Mouse (Mus musculus) c-Kit-positive CD71-positive TER-119-negative erythroid progenitor cells, embryonic 14.5 days (primary cell): ENCODE data around the gene Ramp3.
"Not testable (repeated sequence)": the region's sequence is repeated elsewhere in the genome, so short reads cannot be mapped to it uniquely, and the experiment has no call there.

Experiments
- DNase-seq: peaks from one replicate; pipeline ENCODE4 v3.0.0-alpha.2; 2013; ENCODE audit warnings: low read depth

The Ramp3 gene

DNA sequence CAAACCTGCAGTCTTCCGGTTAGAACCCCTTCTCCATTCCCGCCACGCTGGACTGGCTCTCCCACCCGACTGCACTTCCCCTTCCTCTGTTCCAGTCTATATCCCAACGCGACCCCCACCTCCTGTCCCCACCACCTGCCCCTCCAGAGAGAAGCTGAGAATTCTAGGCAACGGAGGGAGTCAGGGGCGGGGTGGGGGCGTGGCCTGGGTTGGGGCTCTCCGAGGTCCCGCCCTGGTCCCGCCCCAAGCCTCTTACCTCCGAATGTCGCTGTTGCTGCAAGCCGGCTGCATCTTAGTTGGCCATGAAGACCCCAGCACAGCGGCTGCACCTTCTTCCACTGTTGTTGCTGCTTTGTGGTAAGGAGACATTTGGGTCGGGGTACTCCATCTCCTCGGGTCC is at the start of gene Ramp3:
TSS of gene Ramp3 (plus strand) at position 251 of the 400 bp plus-strand sequence.
- DNase-seq, result peak; percentile 25

DNA sequence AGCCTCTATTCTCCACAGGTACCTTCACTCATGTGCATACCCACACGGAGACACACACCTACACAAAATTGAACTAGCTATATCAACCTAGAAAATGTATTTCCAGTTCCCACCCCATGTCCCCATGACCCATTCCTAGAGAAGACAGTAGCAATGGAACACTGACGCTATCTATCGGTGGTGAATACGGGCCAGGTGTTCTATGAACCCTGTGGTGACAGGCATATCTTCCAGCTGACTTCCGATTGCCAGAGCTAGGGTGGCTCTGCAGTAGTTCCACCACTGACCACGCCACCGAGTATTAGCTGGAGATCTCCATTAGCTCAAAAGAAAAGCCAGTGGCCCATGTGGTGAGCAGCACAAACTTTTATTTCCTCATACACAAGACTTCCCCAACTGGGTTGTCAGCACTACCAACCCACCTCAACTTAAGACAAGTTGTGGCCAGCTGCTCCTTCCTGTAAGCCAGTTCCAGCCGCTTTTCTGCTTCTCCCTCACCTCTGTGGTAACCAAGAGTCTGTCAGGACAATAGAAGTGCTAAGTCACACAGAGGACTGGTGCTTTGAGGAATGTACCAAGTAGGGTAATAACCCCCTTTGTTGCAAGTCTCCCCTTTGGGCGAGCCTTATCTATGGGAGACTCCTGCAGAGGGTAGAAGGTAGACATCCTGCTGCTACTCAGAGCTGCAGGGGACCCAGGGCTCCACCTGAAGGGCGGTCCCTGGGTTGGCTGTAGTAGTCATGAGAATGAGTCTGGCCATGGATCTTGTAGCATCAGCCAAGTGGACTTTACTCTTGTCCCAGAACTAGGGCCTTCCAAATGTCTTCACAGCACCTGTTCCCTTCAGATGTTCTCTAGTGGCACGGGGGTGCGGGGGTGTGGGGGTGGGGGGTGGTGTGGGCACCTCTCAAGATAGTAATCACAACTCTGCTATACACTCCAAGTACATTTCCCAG is 42.8 kb upstream of the Ramp3 start:
- no peak for DNase-seq

DNA sequence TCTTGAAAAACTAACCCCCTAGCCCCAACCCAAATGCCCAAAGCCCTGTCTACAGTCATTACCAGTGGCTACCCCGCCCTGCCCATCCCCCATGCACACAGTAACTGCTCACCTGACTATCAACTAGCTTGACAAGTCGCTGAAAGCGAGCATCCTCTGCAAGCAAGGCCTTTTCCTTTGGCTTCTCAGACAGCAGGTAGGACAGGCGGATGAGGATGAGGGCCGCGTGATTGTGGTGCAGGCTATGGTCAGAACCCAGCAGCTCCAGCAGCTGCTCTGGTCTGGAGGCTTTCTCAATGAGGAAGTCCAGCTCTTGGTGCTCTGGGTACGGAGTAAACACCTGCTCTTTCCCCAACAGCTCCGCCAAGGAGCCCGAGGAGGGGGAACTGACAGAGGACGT is 34.6 kb upstream of the Ramp3 start:
- no peak for DNase-seq

DNA sequence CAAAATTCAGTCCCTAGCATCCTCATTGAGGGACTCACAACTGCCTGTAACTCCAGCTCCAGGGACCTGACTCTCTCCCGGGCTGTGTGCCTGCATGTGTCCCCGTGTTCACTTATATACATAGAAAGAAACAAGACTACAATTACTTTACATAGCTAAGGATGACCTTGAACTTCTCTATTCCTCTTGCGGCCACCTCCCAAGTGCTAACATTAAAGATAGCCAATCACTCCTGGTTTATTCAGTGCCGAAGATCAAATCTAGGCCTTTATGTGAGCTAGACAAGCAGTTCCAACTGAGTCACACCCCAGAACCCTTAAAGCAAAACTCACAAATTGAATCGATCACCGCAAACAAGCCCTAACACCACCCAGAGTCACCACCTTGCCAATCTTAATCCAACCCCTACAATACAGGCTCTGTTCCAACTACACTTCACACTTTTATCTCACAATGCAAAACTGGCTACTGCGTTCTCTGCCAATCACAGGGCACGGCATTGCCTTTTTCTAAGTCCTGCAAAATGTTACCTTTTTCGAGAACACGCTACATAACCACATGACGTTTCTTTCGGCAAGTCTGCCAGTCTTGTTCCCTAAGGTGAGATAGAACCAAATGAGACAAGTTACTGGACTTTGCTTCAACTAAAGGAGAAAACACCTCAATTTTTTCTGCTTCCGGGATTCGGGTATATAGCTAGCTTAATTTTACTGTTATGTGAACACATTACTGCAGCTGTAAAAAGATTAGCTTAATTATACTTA is 33.5 kb upstream of the Ramp3 start:
- DNase-seq, result no peak

DNA sequence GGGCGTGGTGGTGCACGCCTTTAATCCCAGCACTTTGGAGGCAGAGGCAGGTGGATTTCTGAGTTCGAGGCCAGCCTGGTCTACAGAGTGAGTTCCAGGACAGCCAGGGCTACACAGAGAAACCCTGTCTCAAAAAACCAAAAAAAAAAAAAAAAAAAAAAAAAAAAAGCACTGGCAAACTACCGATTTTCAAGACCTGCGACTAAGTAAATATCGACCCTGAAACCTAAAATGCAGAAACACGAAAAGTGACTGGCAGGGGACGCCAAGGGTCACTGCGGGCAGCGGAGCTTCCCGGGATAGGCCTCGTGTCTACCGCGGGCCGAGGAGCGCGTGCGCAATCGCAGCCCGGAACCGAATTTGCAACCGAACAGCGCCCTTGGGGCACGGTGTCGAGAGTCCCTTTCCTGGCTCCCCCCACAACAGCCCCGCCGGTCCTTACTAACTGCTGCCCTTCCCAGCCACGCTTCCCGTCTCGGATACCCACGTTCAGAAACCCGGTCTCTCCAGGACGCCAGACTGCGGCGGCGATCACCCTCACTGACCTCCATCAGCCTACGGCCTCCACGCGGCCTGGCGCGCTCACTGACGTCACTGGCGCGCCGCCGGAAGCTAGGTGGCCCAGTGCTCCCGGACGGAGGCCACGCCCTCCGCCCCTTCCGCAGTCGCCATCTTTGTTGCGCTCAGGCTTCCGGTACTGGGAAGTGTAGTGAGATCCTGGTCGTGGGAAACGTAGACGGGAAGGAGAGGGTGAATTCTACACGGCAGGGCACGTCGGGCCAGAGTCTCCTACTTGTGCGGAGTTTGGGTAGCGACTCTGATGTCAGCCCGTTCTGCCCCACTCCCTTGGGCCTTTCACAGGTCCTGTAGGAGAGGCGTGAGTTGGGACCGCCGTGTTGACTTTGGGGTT is 32.6 kb upstream of the Ramp3 start, which contains the start of gene Tbrg4:
TSS of gene Tbrg4 (minus strand) at position 590 of the 910 bp plus-strand sequence.
- DNase-seq, result peak; percentile 92

DNA sequence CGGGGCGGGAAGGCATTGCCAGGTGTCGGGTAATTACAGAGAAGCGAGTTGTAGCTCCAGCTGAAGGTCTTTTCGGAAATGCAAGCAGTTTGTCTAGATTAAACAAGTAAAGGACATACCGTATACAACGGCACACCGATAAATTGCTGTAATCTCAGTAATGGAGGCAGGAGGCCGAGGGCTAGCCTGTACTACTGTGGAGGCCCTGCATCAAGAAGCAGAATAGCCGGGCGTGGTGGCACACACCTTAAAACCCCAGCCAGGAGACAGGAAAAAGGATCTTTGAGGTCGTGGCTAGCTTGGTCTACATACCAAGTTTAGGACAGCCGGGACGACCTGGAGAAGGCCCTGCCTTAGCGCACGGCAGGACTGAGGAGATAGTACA is 31.9 kb upstream of the Ramp3 start:
- DNase-seq, result peak; percentile 40

DNA sequence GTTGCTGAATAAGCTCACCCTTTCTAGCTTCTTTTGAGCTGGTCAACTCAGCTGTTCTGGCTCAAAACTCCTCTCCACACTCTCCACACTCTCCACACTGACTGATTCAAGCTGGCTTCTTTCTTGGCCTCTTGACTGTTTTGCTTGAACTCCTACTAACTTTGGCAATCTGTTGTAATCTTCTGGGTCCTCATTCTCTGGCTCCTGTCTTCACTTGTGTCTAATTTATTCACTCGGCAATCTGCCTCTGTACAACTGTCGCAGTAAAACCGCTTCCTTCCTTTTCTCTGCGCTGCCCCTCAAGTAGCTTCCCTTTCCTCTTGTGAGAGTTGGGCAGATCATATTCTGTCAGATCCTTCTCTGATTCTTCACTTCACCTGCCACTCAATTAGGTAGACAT is 30.6 kb upstream of the Ramp3 start:
- no peak for DNase-seq

DNA sequence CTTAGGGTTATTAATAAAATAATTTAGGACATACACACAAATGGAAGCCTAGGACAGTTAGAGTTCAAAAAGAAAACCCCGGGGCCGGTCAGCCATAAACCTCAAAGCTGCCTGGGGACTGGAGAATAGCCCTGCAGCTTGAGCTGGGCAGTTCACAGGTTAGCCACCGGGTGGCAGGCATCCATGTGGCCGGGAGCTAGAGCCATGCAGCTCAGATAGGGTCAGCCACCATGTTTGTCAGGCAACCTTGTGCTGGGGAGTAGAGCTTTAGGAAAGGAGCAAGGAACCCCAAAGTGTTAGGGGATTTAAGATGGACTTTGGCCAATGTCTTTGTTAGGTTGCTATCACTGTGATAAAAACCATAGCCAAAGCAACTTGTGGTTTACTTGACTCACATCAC is 29.8 kb upstream of the Ramp3 start:
- DNase-seq, result peak; percentile 46

DNA sequence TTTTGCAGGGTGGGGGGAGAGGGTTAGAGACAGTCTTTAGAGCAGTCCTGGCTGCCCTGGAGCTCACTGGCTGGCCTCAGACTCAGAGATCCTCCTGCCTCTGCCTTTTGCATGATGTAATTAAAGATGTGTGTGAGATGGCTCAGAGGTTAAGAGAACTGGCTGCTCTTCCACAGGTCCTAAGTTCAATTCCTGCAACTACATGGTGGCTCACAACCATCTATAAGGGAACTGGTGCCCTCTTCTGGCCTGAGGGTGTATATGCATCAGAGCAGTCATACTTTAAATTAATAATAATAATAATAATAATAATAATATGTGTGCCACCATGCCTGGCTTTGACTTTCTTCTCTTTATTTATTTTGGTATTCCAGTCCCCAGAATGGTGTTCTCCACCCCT is 28.7 kb upstream of the Ramp3 start:
- peak; percentile 46 for DNase-seq

DNA sequence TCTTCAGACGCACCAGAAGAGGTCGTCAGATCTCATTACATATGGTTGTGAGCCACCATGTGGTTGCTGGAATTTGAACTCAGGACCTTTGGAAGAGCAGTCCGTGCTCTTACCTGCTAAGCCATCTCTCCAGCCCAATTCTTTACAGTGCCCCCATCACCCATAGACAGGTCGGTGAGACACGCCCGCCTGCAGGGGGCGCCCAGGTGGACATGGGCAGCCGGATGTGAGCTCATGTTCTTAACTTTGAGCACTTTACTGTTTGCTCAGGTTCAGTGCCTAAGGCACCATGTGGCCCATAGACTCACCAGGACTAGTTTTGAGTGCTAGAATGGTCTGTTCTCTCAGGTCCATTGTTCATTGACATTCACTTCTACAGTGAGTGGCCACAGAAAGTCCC is 22.2 kb upstream of the Ramp3 start:
- DNase-seq, result no peak

DNA sequence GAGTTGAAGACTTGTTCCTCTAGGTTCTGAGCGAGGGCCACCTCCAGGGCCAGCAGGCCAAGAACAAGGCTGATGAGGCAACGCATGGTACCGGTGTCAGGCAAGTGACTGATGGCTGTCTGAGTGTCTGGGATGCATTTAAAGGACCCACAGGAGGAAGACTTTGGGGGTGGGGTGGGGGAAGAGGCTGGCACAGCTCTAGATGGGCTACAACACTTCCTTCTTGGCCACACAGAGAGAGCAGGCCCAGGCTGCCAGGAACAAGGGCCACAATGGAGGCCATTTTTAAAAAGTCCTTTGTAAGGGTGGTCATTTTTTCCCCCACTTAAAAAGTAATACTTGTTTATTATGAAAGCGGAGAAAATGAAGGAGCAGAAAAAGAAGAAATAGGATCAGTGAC is 19.8 kb upstream of the Ramp3 start, which contains the start of gene Wap:
TSS of gene Wap (minus strand) at position 101 of the 400 bp plus-strand sequence.
- no peak for DNase-seq

DNA sequence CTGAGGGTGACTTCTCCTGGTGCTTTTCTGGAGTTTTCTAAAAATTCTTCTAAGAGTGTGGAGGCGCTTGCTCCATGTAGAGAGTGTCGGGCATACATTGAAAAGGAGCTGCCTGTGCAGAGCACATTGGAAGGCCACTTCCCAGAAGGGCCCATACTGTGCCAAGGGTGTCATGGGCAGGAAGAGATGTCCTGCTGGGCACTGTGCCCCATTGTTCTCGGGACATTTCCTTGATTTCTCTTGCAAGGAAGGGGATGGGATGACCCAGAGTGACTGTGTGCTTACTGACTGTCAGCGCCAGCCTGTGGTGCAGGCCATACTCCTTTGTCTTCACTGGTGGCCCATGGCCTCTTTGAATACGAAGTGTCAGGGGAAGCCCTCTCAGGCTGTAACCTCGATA is 19.2 kb upstream of the Ramp3 start:
- no peak for DNase-seq

DNA sequence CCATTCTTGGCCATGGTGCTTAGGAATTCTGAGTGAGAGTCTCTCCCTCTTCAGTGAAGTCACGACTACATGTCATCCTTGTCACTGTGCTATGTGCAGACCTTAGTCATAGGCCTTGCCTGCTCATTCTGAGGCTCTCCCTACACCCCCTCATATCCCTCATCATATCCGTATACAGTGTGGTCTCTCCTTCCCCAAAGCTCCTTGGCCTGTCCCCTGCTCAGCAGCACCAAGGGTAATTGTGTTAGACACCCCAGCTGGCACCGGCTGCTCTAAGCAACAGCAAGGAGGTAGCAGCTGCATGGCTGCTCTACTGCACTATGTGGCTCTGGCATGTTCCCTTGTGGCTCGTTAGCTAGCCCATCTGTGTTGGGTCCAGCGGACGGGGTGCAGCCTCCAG is 13.8 kb upstream of the Ramp3 start:
- DNase-seq, result no peak

DNA sequence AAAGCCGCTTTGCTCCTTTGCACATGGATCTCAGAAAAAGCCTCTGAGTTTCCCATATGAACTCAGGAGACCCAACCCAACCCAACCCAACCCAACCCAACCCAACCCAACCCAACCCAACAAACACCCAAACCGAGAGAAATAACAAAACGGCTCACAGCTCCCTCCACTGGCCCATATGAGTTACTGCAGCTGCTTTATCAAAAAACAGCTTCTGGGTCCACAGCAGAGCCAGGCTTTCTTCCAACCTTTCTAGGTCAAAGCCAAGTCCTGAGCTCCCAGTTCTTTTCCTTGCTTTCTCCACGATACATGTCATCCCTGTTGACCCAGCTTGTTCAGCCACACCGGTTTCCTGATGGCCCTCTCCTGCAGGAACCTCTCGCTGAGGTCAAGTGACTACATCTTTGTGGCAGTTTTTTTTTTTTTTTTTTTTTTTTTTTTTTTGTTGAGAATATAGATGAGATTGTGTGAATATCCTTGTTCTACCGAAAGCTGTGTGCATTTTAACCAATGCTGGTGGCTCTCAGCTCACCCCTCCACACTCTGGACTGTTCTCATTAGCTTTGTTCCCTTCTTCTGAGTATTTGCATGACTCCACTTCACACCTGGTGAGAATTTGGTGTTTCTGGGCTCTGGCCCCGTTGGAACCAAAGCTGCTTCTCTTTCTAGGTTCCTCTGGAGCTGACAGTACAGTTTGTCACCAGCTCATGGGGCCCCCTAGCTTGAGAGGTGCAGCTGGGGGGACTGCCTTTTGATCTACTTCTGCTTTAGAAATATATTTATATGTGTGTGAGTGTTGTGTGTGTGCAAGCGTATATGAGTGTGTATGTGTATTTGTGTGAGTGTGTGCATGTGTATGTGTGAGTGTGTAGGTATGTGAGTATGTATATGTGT is 10.2 kb upstream of the Ramp3 start:
- no peak for DNase-seq

DNA sequence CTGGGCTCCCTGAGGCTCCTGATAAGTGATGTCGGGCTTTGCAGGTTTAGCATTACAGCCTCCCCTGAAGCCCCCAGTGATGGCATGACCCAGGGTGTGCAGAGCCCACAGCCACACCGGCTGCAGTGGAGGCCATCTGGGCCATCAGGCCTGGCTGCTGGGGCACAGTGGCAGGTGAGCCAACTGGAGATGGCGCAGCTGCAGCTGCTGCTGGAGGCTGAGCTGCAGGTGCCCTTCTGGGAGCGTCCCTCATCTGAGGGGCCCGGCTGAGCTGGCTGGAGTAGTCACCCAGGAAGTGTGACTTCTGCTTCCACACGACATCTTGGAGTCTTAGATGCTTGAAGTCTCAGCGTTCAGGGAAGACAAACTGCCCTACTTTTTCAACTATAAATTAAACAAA is 7.8 kb upstream of the Ramp3 start:
- DNase-seq, result no peak

DNA sequence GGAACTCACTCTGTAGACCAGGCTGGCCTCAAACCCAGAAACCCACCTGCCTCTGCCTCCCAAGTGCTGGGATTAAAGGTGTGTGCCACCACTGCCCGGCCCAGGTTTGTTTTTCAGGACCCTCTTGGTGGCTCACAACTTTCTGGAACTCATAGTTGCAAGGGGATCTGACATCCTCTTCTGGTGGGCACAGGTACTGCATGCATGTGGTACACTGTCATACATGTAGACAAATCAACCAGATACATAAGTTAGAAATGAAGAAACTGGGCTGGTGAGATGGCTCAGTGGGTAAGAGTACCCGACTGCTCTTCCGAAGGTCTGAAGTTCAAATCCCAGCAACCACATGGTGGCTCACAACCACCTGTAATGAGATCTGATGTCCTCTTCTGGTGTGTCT is 5.3 kb upstream of the Ramp3 start:
- DNase-seq, result not testable (repeated sequence)

DNA sequence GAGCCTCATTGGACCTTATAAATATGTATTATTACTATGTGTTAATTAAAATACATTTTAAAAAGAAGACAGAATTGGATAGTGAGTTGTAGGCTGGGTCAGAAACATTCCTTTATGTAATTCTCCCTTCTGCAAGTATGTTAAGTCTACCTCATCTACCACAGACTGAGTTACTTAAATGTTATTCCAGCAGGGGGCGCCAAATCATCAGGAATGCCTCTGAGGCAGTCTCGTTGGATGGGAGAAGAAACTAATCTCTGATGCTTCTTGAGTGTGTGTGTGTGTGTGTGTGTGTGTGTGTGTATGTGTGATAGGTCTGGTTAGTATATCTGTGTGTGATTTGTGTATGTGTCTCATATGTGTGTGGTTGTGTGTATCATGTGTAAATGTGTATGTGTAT is 3.4 kb upstream of the Ramp3 start:
- peak; percentile 76 for DNase-seq

DNA sequence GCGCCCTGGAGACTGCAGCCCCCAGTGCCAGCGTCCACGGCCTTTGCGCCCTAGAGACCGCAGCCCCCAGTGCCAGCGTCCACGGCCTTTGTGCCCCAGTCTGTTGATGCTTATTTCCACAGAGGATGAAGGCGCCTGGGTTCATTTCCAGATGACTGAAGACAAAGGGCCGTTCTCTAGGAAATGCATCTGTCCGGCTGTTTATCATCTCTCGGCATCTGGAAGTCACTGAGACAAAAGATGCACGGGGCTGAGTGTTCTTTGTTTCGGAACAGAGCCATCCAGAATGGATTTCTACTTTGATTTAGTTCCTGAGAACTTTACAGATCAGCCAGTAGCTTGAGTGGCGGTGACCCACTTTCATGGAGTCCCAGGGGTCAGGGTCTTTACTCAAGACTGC is 2.9 kb downstream of the Ramp3 start:
- DNase-seq, result no peak

DNA sequence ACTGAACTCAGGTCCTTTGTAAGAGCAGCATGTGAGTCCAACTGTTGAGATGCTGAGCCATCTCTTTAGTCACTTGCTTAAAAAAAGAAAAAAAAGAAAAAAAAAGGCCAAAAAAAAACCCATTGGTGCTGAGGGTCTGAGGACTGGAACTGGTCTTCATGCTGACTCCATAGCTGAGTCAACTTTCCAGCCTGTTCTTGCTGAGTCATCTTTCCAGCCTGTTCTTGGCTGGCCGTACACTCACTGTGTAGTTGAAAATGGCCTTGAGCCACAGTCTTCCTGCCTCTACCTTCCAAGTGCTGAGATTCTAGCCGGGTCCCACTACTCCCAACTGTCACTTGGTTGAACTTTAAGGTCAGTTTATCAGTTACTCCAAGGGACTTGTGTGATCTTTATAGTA is 8.3 kb downstream of the Ramp3 start:
- no peak for DNase-seq

DNA sequence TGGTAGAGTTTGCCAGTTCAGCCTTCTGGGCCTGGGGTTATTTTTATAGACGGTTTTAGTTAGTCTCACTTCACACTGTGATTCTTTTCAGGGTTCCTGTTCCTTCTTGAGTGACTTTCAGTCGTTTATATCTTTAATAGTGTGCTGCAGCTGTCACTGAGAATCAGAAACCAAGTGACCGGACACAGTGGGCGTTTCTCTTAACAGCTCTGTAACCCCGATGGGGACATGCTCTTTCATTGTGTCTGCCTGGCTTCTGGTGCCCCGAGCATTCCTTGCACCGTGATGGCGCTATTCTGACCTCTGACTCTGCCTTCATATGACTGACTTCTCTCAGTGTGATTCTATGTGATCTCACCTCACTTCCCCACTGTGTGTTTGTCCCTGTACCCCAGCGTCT is 10.7 kb downstream of the Ramp3 start:
- no peak for DNase-seq

DNA sequence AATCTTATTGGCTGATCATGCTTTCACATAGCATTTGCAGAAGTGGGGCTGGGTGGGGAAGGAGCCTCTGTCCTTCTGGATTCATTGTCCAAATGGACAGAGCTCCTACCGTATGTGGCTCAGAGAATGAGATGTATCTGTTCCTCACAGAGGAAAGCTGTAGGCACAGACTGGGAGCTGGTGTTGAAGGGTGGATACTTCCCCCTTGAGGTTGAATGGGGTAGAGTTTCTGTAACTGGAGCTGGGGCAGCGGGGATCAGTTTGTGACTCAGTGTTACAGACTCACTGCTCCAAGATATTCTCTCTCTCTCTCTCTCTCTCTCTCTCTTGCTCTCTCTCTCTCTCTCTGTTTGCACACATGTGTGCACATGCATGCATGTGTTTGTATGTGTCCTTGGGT is 11.7 kb downstream of the Ramp3 start:
- DNase-seq, result no peak
